Mouse (Mus musculus) CH12F3 (cell line): ENCODE data around the gene Oat.

ENCODE experiments used
- in situ Hi-C: fragments of 300-500 bp; cut with MboI; formaldehyde crosslinking; loops from 2 replicates; pipeline ENCODE4 v1.14.3; 2020; ENCODE audit warnings: low sequenced_read_pairs

Gene Oat

DNA sequence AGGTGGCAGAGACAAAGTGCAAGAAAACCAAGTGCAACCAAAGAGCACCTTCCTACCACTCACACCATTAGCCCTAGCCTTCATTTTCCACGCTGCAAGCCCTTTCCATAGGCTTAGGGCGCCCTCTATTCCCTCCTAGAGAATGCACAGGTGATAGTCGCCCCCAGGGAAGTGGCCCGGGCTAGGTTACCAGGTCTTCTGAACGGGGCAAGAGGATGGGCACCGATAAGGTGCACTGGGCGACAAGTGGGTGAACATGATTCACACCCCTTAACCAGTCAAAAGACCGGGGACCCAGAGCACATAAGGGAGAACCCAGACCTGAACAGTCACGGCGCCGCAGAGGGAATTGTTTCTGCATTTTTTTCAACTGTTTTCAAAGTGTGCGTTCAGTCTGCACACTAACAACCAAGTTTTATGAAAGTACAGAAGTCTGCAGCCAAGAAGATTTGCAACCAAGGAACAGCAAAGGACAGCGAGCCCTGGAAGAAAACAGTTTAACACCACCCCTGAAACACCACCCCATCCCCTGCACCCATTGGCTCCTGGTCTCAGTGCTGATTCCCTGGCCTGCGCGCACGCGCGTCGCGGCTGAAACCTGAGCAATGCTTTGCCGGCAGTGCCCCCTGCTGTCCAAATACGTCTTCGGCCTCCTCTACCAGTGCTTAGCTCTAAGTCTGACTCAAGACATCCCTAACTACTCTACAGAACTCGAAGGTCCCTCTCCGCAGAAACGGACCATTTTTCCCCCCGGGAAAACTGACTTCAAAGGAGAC is 24.7 kb downstream of the Oat start:
- in situ Hi-C loops: loop anchor here (10.0 kb wide), 1 partner anchor 327 kb away; no protein-coding TSS in a partner anchor

DNA sequence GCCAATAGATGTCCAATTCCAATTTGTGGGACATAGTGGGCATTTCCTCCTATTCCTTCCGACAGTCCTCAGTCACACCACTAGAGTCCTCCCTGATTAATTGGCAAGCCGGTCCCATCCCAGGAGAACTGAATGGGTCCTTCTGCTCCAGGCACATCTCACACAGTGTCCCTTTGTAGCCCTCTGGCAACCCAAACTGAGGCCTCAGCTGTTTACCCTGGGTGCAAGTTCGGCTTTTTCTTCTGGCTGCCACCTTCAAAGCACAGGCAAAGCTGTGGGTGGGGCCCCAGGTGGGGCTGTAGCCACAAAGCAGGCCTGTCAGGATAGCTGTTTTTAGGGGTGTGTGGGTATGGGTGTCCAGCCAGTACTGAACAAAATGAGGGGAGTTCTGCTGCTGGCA is 29.1 kb downstream of the Oat start:
- in situ Hi-C loops: no loop called here

DNA sequence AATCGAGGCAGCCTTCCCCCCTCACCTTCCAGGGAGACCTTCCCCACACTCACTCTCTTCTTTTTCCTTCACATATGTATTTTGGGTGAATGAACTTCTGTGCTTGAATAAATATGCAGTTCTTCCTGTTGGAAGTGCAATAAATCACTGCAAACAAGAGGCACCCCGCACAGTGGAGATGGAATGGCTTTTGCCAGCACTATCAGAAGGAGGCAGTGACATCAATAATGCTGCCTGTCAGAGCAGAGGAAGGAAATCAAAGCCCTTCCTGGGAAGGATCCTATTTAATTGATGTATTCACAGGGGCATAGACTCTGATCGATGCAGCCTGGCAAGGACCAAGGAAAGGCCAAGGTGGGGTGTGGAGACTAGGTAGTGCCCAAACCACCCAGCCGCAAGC is 33.8 kb downstream of the Oat start:
- in situ Hi-C loops: no loop called here

DNA sequence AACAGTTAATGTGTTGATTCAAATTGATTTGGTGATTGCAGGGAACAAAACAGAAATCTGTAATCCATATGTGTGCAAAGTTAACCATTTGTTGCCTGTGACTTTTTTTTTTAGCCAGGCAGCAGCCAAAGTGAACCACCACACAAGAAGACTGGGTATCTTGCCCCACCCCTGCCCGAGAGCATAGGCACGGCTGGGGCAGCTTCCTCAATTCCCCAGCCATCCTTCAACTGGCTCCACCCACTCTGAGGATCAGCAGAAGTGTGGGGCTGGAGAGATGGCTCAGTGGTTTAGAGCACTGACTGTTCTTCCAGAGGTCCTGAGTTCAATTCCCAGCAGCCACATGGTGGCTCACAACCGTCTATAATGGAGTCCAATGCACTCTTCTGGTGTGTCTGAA is 34.6 kb downstream of the Oat start:
- in situ Hi-C loops: no loop called here

DNA sequence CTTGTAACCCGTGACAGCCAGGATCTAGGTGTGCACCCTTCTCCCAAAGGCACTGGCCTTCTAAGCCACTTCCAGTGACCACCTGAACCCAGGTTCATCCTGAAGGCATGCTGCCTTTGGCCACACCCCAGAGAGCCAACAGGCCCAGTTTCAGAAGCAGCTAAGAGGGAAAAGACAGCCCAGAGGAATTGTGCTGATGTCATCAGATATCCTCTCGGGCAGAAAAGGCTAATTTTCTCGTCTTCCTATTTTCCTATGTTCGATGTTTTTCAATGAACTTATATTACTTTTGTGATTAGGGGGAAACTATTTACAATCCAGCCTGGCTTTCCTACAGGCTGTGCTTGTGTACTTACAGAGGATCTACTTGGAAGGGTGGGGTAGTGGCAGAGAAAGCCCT is 35.6 kb downstream of the Oat start:
- in situ Hi-C loops: no loop called here

DNA sequence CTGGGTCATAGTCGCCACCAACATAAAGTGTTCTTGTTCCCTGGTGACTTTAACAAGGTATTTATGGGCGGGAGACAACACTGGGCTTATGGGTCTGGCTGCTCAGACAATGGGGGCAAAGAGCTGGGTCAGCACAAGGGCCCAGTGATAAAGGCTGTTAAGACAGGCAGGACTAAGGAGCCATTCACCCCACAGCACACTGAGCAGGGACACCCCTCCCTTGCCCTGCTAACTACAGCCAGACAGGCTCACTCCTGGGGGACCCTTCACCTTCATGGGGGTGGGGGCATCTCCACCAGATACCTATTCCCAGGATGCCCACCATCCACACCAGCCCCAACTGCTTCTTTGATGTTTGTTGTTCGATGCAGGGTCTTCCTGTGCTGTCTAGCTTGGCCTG is 47.0 kb downstream of the Oat start:
- in situ Hi-C loops: no loop called here

DNA sequence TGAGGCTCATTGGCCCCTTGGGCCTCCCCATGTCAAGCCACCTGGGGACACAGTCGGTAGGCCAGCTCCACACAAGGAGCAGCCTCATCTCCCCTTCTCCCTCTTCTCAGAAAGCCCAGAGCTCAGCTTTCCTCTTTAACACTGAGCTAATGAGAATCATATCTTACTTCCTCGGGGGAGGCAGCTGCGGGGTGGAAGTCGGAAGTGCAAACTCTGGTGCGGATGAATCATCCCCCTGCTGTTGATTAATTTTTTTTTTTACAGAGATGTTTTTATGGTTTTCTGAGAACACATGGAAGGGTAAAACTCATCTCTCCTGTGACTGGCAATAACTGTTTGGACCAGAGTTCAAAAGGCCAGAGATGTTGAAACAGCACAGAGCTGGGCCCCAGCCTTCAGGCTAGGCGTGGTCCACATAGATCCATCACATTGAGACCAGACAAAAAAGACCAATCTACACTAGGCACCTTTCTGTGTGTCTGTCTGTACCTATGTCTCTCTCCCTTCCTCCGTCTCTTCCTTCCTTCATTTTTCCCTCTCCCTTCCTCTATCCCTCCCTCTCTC is 62.7 kb downstream of the Oat start:
- in situ Hi-C loops: no loop called here

DNA sequence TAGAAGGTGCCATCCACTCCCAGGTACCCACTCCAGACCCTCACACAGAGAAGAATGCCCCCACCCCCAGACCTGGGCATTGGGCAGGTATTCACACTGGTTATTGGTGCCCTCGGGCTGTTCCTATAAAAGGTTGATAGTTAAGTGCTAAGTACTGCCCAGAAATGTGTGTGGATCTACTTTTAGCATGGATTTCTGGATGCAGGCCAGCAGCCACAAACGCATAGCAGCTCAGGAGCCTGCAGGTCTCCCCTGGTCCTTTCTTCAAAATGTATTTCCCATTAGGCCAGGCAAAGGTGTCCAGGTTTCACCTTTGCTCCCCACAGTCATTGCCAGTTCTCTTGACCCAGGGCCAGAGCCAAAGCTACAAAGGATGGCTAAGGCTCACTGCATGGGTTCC is 67.1 kb downstream of the Oat start:
- in situ Hi-C loops: no loop called here
